Mouse (Mus musculus): Measurements from ENCODE around the gene E330014E10Rik.
"Not testable (repeated sequence)": the region's sequence is repeated elsewhere in the genome, so short reads cannot be mapped to it uniquely, and the experiment has no call there.

E330014E10Rik gene

DNA sequence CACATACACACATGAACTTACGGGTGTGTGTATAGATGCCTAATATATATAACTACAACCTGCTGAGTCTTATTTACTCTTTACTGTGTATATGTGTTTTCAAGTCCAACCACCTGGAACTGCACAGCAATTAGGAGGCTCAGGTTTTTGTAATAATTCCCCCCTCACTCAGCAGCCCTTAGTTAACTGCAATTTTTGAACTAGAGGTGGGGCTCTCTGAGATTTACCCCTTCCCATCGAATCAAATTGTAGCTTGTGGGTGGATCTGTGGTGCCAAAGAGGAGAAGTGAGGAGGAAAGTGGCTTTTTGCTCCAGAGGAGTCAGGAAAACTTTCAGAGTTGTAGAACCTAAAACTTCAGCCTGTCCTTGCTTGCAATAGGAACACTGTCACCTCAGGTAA, at the start of gene E330014E10Rik:
TSS of gene E330014E10Rik (plus strand) at position 301 of the 400 bp plus-strand sequence.
- DNase-seq (ENCODE audit: extremely low spot score, low spot score): not testable (repeated sequence)

DNA sequence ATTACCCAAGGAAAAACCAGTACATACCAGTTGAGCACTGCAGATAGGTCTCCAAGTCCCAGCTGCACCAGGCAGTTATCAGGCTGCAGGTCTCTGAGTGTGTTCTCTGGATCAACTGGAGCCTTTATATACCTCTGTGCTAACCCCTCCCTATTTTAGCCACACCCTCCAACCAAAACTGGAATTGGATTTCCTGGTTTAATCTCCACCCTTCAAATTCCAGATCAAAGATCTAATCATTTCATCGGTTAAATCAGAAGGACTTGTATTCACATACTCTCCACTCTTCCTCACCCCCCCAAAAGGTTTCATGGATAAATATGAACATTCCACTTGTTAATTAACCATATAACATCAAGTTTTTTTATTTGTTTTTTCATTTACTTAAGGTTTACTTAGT, 39.7 kb upstream of the E330014E10Rik start, which contains the start of gene Gm7978:
TSS of gene Gm7978 (minus strand) at position 101 of the 400 bp plus-strand sequence.
- not testable (repeated sequence) for DNase-seq (ENCODE audit: extremely low spot score, low spot score)

DNA sequence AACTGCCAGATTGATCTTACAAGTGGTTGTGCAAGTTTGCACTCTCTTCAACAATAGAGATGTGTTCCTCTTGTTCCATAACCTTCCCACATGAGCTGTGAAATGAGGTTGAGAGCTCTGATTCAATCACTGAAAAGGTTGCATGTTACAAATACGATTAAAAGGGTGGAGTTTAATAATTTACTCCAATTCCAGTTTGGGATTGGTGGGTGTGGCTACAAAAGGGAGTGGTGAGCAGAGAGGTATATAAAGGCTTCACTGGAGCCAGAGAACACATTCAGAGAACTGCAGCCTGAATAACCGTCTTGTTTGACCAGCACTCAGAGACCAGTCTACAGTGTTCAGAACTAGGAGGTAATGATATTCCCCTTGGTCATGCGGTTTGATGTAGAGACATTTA, 34.1 kb upstream of the E330014E10Rik start, which contains the start of gene Gm7982:
TSS of gene Gm7982 (plus strand) at position 301 of the 400 bp plus-strand sequence.
- not testable (repeated sequence) for DNase-seq (ENCODE audit: extremely low spot score, low spot score)

GRCm38 (mm10) chr5:95810841-95811240, 35.1 kb downstream of the E330014E10Rik start:
- not testable (repeated sequence) for DNase-seq (ENCODE audit: extremely low spot score, low spot score)

GRCm38 (mm10) chr5:95836580-95836979, 60.8 kb downstream of the E330014E10Rik start:
- DNase-seq (ENCODE audit: extremely low spot score, low spot score): no peak

GRCm38 (mm10) chr5:95854030-95854429, 78.2 kb downstream of the E330014E10Rik start:
- no peak for DNase-seq (ENCODE audit: extremely low spot score, low spot score)
